Mouse (Mus musculus): ENCODE results near the gene Sema7a.

GRCm38 (mm10) chr9:58011552-58011951, 71.6 kb downstream of the Sema7a start:
- TF ChIP-seq GATA1 (IDR thresholded peaks at IDR 0.05; ENCODE audit: borderline replicate concordance, low read length) (no peak), FLI1 (IDR thresholded peaks at IDR 0.05; ENCODE audit: low read length) (no peak)
